Mouse (Mus musculus): Measurements from ENCODE around the gene Ldhb. TPM values are rescaled to one million over a fixed set of nuclear protein-coding genes. Genes with fewer than 3 reads are reported as not detected.

Ldhb gene
- polyA plus RNA-seq, 1 experiment = 77.4 TPM

- H3K4me1 ChIP-seq (ENCODE audit: control insufficient read depth, insufficient read depth, low read length) = peaks cover 3% of the 10 kb centered on the region; the same call in 1 of the 2 replicates
- no peak for TF ChIP-seq CTCF (IDR thresholded peaks at IDR 0.05; ENCODE audit: borderline replicate concordance, insufficient read depth, low read length)
- TF ChIP-seq POLR2A (IDR thresholded peaks at IDR 0.05; ENCODE audit: low read depth, low read length) = no peak
- no peak overlapping the region for H3K27ac ChIP-seq (ENCODE audit: insufficient read depth, low read length)
- H3K4me3 ChIP-seq (ENCODE audit: insufficient read depth, low read length) = no peak overlapping the region
These were observed 54.4 kb downstream of the Ldhb start for GRCm38 (mm10) chr6:142453311-142453710.

GRCm38 (mm10) chr6:142451381-142451780, 56.4 kb downstream of the Ldhb start:
- no peak for TF ChIP-seq POLR2A (IDR thresholded peaks at IDR 0.05; ENCODE audit: low read depth, low read length)
- no peak for TF ChIP-seq CTCF (IDR thresholded peaks at IDR 0.05; ENCODE audit: borderline replicate concordance, insufficient read depth, low read length)
- Histone ChIP-seq H3K4me3 (ENCODE audit: insufficient read depth, low read length) (no peak overlapping the region), H3K27ac (ENCODE audit: insufficient read depth, low read length) (no peak overlapping the region), H3K4me1 (ENCODE audit: control insufficient read depth, insufficient read depth, low read length) (peaks cover 5% of the 10 kb centered on the region; the same call in 1 of the 2 replicates)

Other genes with a start within 250 kb of the Ldhb start
- gene Iapp, start 209.5 kb downstream of the Ldhb start, polyA plus RNA-seq (2011; ENCODE audit: insufficient read length, low read depth, missing spikeins) = not detected in 2 replicates
- gene Slco1a5, start 185.0 kb downstream of the Ldhb start, polyA plus RNA-seq (2011; ENCODE audit: insufficient read length, low read depth, missing spikeins) = 0.30 TPM in 2 replicates
- 15.3 and 17.8 TPM in 2 replicates for gene Pyroxd1, start 162.3 kb downstream of the Ldhb start, polyA plus RNA-seq (2011; ENCODE audit: insufficient read length, low read depth, missing spikeins)
- 28.2 and 36.2 TPM in 2 replicates for gene Recql, start 120.9 kb downstream of the Ldhb start, polyA plus RNA-seq (2011; ENCODE audit: insufficient read length, low read depth, missing spikeins)
- gene Golt1b, start 120.7 kb downstream of the Ldhb start, polyA plus RNA-seq (2011; ENCODE audit: insufficient read length, low read depth, missing spikeins) = 78.3 and 88.1 TPM in 2 replicates
- gene Spx, start 94.5 kb downstream of the Ldhb start, polyA plus RNA-seq (2011; ENCODE audit: insufficient read length, low read depth, missing spikeins) = 1.6 and 2.6 TPM in 2 replicates
- not detected in 2 replicates for gene Gys2, start 34.8 kb downstream of the Ldhb start, polyA plus RNA-seq (2011; ENCODE audit: insufficient read length, low read depth, missing spikeins)
- 0.32 and 1.7 TPM in 2 replicates for gene Kcnj8, start 63.7 kb upstream of the Ldhb start, polyA plus RNA-seq (2011; ENCODE audit: insufficient read length, low read depth, missing spikeins)
- gene Abcc9, start 194.4 kb upstream of the Ldhb start, polyA plus RNA-seq (2011; ENCODE audit: insufficient read length, low read depth, missing spikeins) = 1.0 and 2.3 TPM in 2 replicates
- 40.3 and 44.1 TPM in 2 replicates for gene Cmas, start 248.7 kb upstream of the Ldhb start, polyA plus RNA-seq (2011; ENCODE audit: insufficient read length, low read depth, missing spikeins)